Mouse (Mus musculus): ENCODE measurements around the gene Mybpc2. TPM values are rescaled to one million over a fixed set of nuclear protein-coding genes. Genes with fewer than 3 reads are reported as not detected.

The Mybpc2 gene
- polyA plus RNA-seq, 1 experiment: 0.04 TPM

GRCm38 (mm10) chr7:44466006-44466887 is 58.2 kb downstream of the Mybpc2 start:
- TF ChIP-seq CTCF (IDR thresholded peaks at IDR 0.05; ENCODE audit: control insufficient read depth, insufficient read depth, insufficient replicate concordance, low read depth, low read length): no peak
- H3K4me1 ChIP-seq (ENCODE audit: control insufficient read depth, insufficient read depth, low read length): peaks cover 10% of the 10 kb centered on the region
- peak overlapping the region; percentile 93 for H3K4me3 ChIP-seq (ENCODE audit: control insufficient read depth, low read depth, low read length)
- no peak overlapping the region for H3K27ac ChIP-seq (ENCODE audit: control insufficient read depth, insufficient read depth, low read depth, low read length)
- no peaks in the 10 kb centered on the region for H3K27me3 ChIP-seq (ENCODE audit: control insufficient read depth, insufficient read depth, low read length)
- H3K36me3 ChIP-seq (ENCODE audit: control insufficient read depth, insufficient read depth, low read length): no peaks in the 10 kb centered on the region

- H3K27ac ChIP-seq (ENCODE audit: control insufficient read depth, insufficient read depth, low read depth, low read length): no peak within 1 kb of the TSS
- peaks cover 10% of the 10 kb centered on the region for H3K4me1 ChIP-seq (ENCODE audit: control insufficient read depth, insufficient read depth, low read length)
- H3K36me3 ChIP-seq (ENCODE audit: control insufficient read depth, insufficient read depth, low read length): no peaks in the 10 kb centered on the region
- TF ChIP-seq CTCF (IDR thresholded peaks at IDR 0.05; ENCODE audit: control insufficient read depth, insufficient read depth, insufficient replicate concordance, low read depth, low read length) (no peak), POLR2A (IDR thresholded peaks at IDR 0.05; ENCODE audit: control insufficient read depth, low read depth, low read length) (no peak)
- peak within 1 kb of the TSS; percentile 93 for H3K4me3 ChIP-seq (ENCODE audit: control insufficient read depth, low read depth, low read length)
- H3K27me3 ChIP-seq (ENCODE audit: control insufficient read depth, insufficient read depth, low read length): no peaks in the 10 kb centered on the region
Observed at GRCm38 (mm10) chr7:44465111-44465510, 59.3 kb downstream of the Mybpc2 start, which contains the start of gene Aspdh. Gene Aspdh (plus strand): TSS chr7:44465391.

GRCm38 (mm10) chr7:44464511-44464910 is 59.9 kb downstream of the Mybpc2 start:
- Histone ChIP-seq H3K36me3 (ENCODE audit: control insufficient read depth, insufficient read depth, low read length) (no peaks in the 10 kb centered on the region), H3K4me1 (ENCODE audit: control insufficient read depth, insufficient read depth, low read length) (peaks cover 10% of the 10 kb centered on the region), H3K27ac (ENCODE audit: control insufficient read depth, insufficient read depth, low read depth, low read length) (no peak overlapping the region), H3K4me3 (ENCODE audit: control insufficient read depth, low read depth, low read length) (no peak overlapping the region), H3K27me3 (ENCODE audit: control insufficient read depth, insufficient read depth, low read length) (no peaks in the 10 kb centered on the region)
- TF ChIP-seq POLR2A (IDR thresholded peaks at IDR 0.05; ENCODE audit: control insufficient read depth, low read depth, low read length) (no peak), CTCF (IDR thresholded peaks at IDR 0.05; ENCODE audit: control insufficient read depth, insufficient read depth, insufficient replicate concordance, low read depth, low read length) (no peak)

- H3K27me3 ChIP-seq (ENCODE audit: control insufficient read depth, insufficient read depth, low read length): no peaks in the 10 kb centered on the region
- peaks cover 8% of the 10 kb centered on the region for H3K4me1 ChIP-seq (ENCODE audit: control insufficient read depth, insufficient read depth, low read length)
- H3K4me3 ChIP-seq (ENCODE audit: control insufficient read depth, low read depth, low read length): no peak overlapping the region
- H3K27ac ChIP-seq (ENCODE audit: control insufficient read depth, insufficient read depth, low read depth, low read length): no peak overlapping the region
- TF ChIP-seq CTCF (IDR thresholded peaks at IDR 0.05; ENCODE audit: control insufficient read depth, insufficient read depth, insufficient replicate concordance, low read depth, low read length) (no peak), POLR2A (IDR thresholded peaks at IDR 0.05; ENCODE audit: control insufficient read depth, low read depth, low read length) (no peak)
- no peaks in the 10 kb centered on the region for H3K36me3 ChIP-seq (ENCODE audit: control insufficient read depth, insufficient read depth, low read length)
Observed at GRCm38 (mm10) chr7:44463556-44464225, 60.8 kb downstream of the Mybpc2 start.

- Histone ChIP-seq H3K27me3 (ENCODE audit: control insufficient read depth, insufficient read depth, low read length) (no peaks in the 10 kb centered on the region), H3K4me3 (ENCODE audit: control insufficient read depth, low read depth, low read length) (no peak overlapping the region), H3K36me3 (ENCODE audit: control insufficient read depth, insufficient read depth, low read length) (no peaks in the 10 kb centered on the region)
Observed at GRCm38 (mm10) chr7:44463056-44463425, 61.4 kb downstream of the Mybpc2 start.

GRCm38 (mm10) chr7:44462218-44463055 is 62.0 kb downstream of the Mybpc2 start:
- Histone ChIP-seq H3K36me3 (ENCODE audit: control insufficient read depth, insufficient read depth, low read length) (no peaks in the 10 kb centered on the region), H3K27me3 (ENCODE audit: control insufficient read depth, insufficient read depth, low read length) (no peaks in the 10 kb centered on the region), H3K4me1 (ENCODE audit: control insufficient read depth, insufficient read depth, low read length) (peaks cover 4% of the 10 kb centered on the region), H3K4me3 (ENCODE audit: control insufficient read depth, low read depth, low read length) (peak overlapping the region; percentile 26; the same call in 1 of the 2 replicates), H3K27ac (ENCODE audit: control insufficient read depth, insufficient read depth, low read depth, low read length) (no peak overlapping the region)
- TF ChIP-seq POLR2A (IDR thresholded peaks at IDR 0.05; ENCODE audit: control insufficient read depth, low read depth, low read length) (no peak), CTCF (IDR thresholded peaks at IDR 0.05; ENCODE audit: control insufficient read depth, insufficient read depth, insufficient replicate concordance, low read depth, low read length) (no peak)

More at GRCm38 (mm10) chr7:44463056-44463425, 61.4 kb downstream of the Mybpc2 start:
- TF ChIP-seq POLR2A (IDR thresholded peaks at IDR 0.05; ENCODE audit: control insufficient read depth, low read depth, low read length) (no peak), CTCF (IDR thresholded peaks at IDR 0.05; ENCODE audit: control insufficient read depth, insufficient read depth, insufficient replicate concordance, low read depth, low read length) (no peak)
- H3K4me1 ChIP-seq (ENCODE audit: control insufficient read depth, insufficient read depth, low read length): peaks cover 4% of the 10 kb centered on the region
- no peak overlapping the region for H3K27ac ChIP-seq (ENCODE audit: control insufficient read depth, insufficient read depth, low read depth, low read length)

All from testis, adult 2 months (tissue).